ENCODE assay signal across 15 mouse cellular contexts in genomic region chr19:59372928-59373327, GRCm38 (mm10).
"Had no signal": no experiment of that assay in that cellular context is flagged by ENCODE, and none has a peak within 500 bp of the region (broad histone marks: within the 10 kb centered on the region; RNA-seq: fewer than 3 reads in every experiment).

No protein-coding gene starts in this region.

- H3K4me2 ChIP-seq: kidney, embryonic 15.5 days; limb, embryonic 12.5 days; limb, embryonic 15.5 days; liver, embryonic 12.5 days; liver, embryonic 15.5 days; midbrain, embryonic 11.5 days had no signal

- H3K27me3 ChIP-seq: kidney, embryonic 15.5 days; limb, embryonic 12.5 days; limb, embryonic 15.5 days had no signal

- H3K36me3 ChIP-seq: kidney, embryonic 15.5 days; limb, embryonic 12.5 days; limb, embryonic 15.5 days; liver, embryonic 12.5 days; liver, embryonic 15.5 days had no signal

- DNase-seq: kidney, postnatal 10 days; kidney, postnatal 36 days; left cerebral cortex, postnatal 4 days; lung, adult 18-20 months; lung, postnatal 14 days; midbrain, embryonic 14.5 days; thymus, adult 18-20 months; thymus, postnatal 36 days had no signal

- ATAC-seq: liver, embryonic 12.5 days had no signal

- H3K9me3 ChIP-seq: kidney, embryonic 15.5 days; limb, embryonic 15.5 days; liver, embryonic 12.5 days; liver, embryonic 15.5 days had no signal

- H3K4me3 ChIP-seq: kidney, embryonic 15.5 days; limb, embryonic 12.5 days; limb, embryonic 15.5 days; liver, embryonic 12.5 days; liver, embryonic 15.5 days had no signal

- H3K27ac ChIP-seq: kidney, embryonic 15.5 days; limb, embryonic 12.5 days; limb, embryonic 15.5 days; liver, embryonic 12.5 days; liver, embryonic 15.5 days; macrophage had no signal

- H3K9ac ChIP-seq: kidney, embryonic 15.5 days; limb, embryonic 12.5 days; limb, embryonic 15.5 days; liver, embryonic 12.5 days; liver, embryonic 15.5 days had no signal

- H3K4me1 ChIP-seq: kidney, embryonic 15.5 days; limb, embryonic 12.5 days; limb, embryonic 15.5 days; liver, embryonic 12.5 days had no signal
